Mouse (Mus musculus): ENCODE data around the gene Obscn. TPM values are rescaled to one million over a fixed set of nuclear protein-coding genes. Genes with fewer than 3 reads are reported as not detected.

The Obscn gene
- polyA plus RNA-seq, 1 experiment = 0.43 TPM

GRCm38 (mm10) chr11:59083125-59083524 is 53.1 kb downstream of the Obscn start:
- no peak for TF ChIP-seq CTCF (IDR thresholded peaks at IDR 0.05; ENCODE audit: borderline replicate concordance, insufficient read depth, low read depth, low read length)
- no peak for TF ChIP-seq POLR2A (IDR thresholded peaks at IDR 0.05; ENCODE audit: borderline replicate concordance, insufficient read depth, low read length)
- 76% methylated on average over 3 of the region's 3 CpGs for WGBS
- Histone ChIP-seq H3K27me3 (ENCODE audit: control insufficient read depth, insufficient read depth, low read length) (no peaks in the 10 kb centered on the region), H3K4me1 (ENCODE audit: control insufficient read depth, insufficient read depth, low read length) (peaks cover 10% of the 10 kb centered on the region), H3K4me3 (replicated peaks; ENCODE audit: insufficient read depth, low read depth, low read length) (no peak overlapping the region), H3K27ac (ENCODE audit: insufficient read depth, low read length) (no peak overlapping the region)
- DNase-seq = no peak

GRCm38 (mm10) chr11:59078311-59078710 is 57.9 kb downstream of the Obscn start:
- Histone ChIP-seq H3K4me1 (ENCODE audit: control insufficient read depth, insufficient read depth, low read length) (peaks cover 10% of the 10 kb centered on the region; the same call in 1 of the 2 replicates), H3K4me3 (replicated peaks; ENCODE audit: insufficient read depth, low read depth, low read length) (no peak overlapping the region), H3K27ac (ENCODE audit: insufficient read depth, low read length) (no peak overlapping the region), H3K27me3 (ENCODE audit: control insufficient read depth, insufficient read depth, low read length) (no peaks in the 10 kb centered on the region)
- TF ChIP-seq POLR2A (IDR thresholded peaks at IDR 0.05; ENCODE audit: borderline replicate concordance, insufficient read depth, low read length) = no peak
- TF ChIP-seq CTCF (IDR thresholded peaks at IDR 0.05; ENCODE audit: borderline replicate concordance, insufficient read depth, low read depth, low read length) = no peak
- peak in 1 of 2 experiments; percentile 15 for DNase-seq
- 53% methylated on average over 11 of the region's 11 CpGs for WGBS

GRCm38 (mm10) chr11:59070321-59070720 is 65.9 kb downstream of the Obscn start:
- no peak overlapping the region for H3K4me3 ChIP-seq (replicated peaks; ENCODE audit: insufficient read depth, low read depth, low read length)
- no peaks in the 10 kb centered on the region for H3K4me1 ChIP-seq (ENCODE audit: control insufficient read depth, insufficient read depth, low read length)
- no peak overlapping the region for H3K27ac ChIP-seq (ENCODE audit: insufficient read depth, low read length)
- TF ChIP-seq POLR2A (IDR thresholded peaks at IDR 0.05; ENCODE audit: borderline replicate concordance, insufficient read depth, low read length) (no peak), CTCF (IDR thresholded peaks at IDR 0.05; ENCODE audit: borderline replicate concordance, insufficient read depth, low read depth, low read length) (no peak)
- 68% methylated on average over 2 of the region's 2 CpGs for WGBS
- DNase-seq = no peak
- no peaks in the 10 kb centered on the region for H3K27me3 ChIP-seq (ENCODE audit: control insufficient read depth, insufficient read depth, low read length)

GRCm38 (mm10) chr11:59068922-59069321 is 67.3 kb downstream of the Obscn start:
- Histone ChIP-seq H3K27ac (ENCODE audit: insufficient read depth, low read length) (no peak overlapping the region), H3K27me3 (ENCODE audit: control insufficient read depth, insufficient read depth, low read length) (no peaks in the 10 kb centered on the region), H3K4me1 (ENCODE audit: control insufficient read depth, insufficient read depth, low read length) (no peaks in the 10 kb centered on the region), H3K4me3 (replicated peaks; ENCODE audit: insufficient read depth, low read depth, low read length) (no peak overlapping the region)
- WGBS = 53% methylated on average over 8 of the region's 8 CpGs
- TF ChIP-seq CTCF (IDR thresholded peaks at IDR 0.05; ENCODE audit: borderline replicate concordance, insufficient read depth, low read depth, low read length) = no peak
- DNase-seq = no peak

GRCm38 (mm10) chr11:59068433-59068832 is 67.8 kb downstream of the Obscn start:
- WGBS = 44% methylated on average over 1 of the region's 1 CpGs
- no peak overlapping the region for H3K27ac ChIP-seq (ENCODE audit: insufficient read depth, low read length)
- H3K27me3 ChIP-seq (ENCODE audit: control insufficient read depth, insufficient read depth, low read length) = no peaks in the 10 kb centered on the region
- H3K4me1 ChIP-seq (ENCODE audit: control insufficient read depth, insufficient read depth, low read length) = no peaks in the 10 kb centered on the region
- TF ChIP-seq POLR2A (IDR thresholded peaks at IDR 0.05; ENCODE audit: borderline replicate concordance, insufficient read depth, low read length) = no peak
- TF ChIP-seq CTCF (IDR thresholded peaks at IDR 0.05; ENCODE audit: borderline replicate concordance, insufficient read depth, low read depth, low read length) = no peak
- DNase-seq = no peak
- H3K4me3 ChIP-seq (replicated peaks; ENCODE audit: insufficient read depth, low read depth, low read length) = no peak overlapping the region

GRCm38 (mm10) chr11:59067921-59068320 is 68.3 kb downstream of the Obscn start:
- Histone ChIP-seq H3K4me1 (ENCODE audit: control insufficient read depth, insufficient read depth, low read length) (no peaks in the 10 kb centered on the region), H3K4me3 (replicated peaks; ENCODE audit: insufficient read depth, low read depth, low read length) (no peak overlapping the region), H3K27ac (ENCODE audit: insufficient read depth, low read length) (no peak overlapping the region), H3K27me3 (ENCODE audit: control insufficient read depth, insufficient read depth, low read length) (no peaks in the 10 kb centered on the region)
- 55% methylated on average over 9 of the region's 9 CpGs for WGBS
- DNase-seq = no peak
- TF ChIP-seq CTCF (IDR thresholded peaks at IDR 0.05; ENCODE audit: borderline replicate concordance, insufficient read depth, low read depth, low read length) = no peak
- TF ChIP-seq POLR2A (IDR thresholded peaks at IDR 0.05; ENCODE audit: borderline replicate concordance, insufficient read depth, low read length) = no peak

GRCm38 (mm10) chr11:59058025-59058424 is 78.2 kb downstream of the Obscn start:
- WGBS = 69% methylated on average over 3 of the region's 3 CpGs
- H3K27me3 ChIP-seq (ENCODE audit: control insufficient read depth, insufficient read depth, low read length) = no peaks in the 10 kb centered on the region
- H3K4me3 ChIP-seq (replicated peaks; ENCODE audit: insufficient read depth, low read depth, low read length) = no peak overlapping the region
- no peak overlapping the region for H3K27ac ChIP-seq (ENCODE audit: insufficient read depth, low read length)
- TF ChIP-seq POLR2A (IDR thresholded peaks at IDR 0.05; ENCODE audit: borderline replicate concordance, insufficient read depth, low read length) = no peak
- TF ChIP-seq CTCF (IDR thresholded peaks at IDR 0.05; ENCODE audit: borderline replicate concordance, insufficient read depth, low read depth, low read length) = no peak
- DNase-seq = no peak
- H3K4me1 ChIP-seq (ENCODE audit: control insufficient read depth, insufficient read depth, low read length) = no peaks in the 10 kb centered on the region

GRCm38 (mm10) chr11:59051031-59051430 is 85.2 kb downstream of the Obscn start:
- no peak overlapping the region for H3K4me3 ChIP-seq (replicated peaks; ENCODE audit: insufficient read depth, low read depth, low read length)
- no peak for TF ChIP-seq POLR2A (IDR thresholded peaks at IDR 0.05; ENCODE audit: borderline replicate concordance, insufficient read depth, low read length)
- no peak for TF ChIP-seq CTCF (IDR thresholded peaks at IDR 0.05; ENCODE audit: borderline replicate concordance, insufficient read depth, low read depth, low read length)
- H3K27me3 ChIP-seq (ENCODE audit: control insufficient read depth, insufficient read depth, low read length) = no peaks in the 10 kb centered on the region
- H3K4me1 ChIP-seq (ENCODE audit: control insufficient read depth, insufficient read depth, low read length) = no peaks in the 10 kb centered on the region
- DNase-seq = no peak
- WGBS = 10% methylated on average over 9 of the region's 9 CpGs
- H3K27ac ChIP-seq (ENCODE audit: insufficient read depth, low read length) = no peak overlapping the region
